Mouse (Mus musculus) MEL (cell line): ENCODE measurements around the gene Mt2. TPM values are rescaled to one million over a fixed set of nuclear protein-coding genes. Genes with fewer than 3 reads are reported as not detected.

Experiments used
- DNase-seq: peaks from one replicate; pipeline ENCODE4 v3.0.0; 2011; ENCODE audit warnings: low read depth, low spot score
- H3K27ac ChIP-seq: 2 replicates; pipeline ENCODE4 v1.5.1; 2012; ENCODE audit warnings: low read depth, mild to moderate bottlenecking, control low read depth, low read length, moderate library complexity; ENCODE audit not compliant: control insufficient read depth
- H3K27me3 ChIP-seq, 2 experiments: fragments of 150-350 bp in 1 of 2; sonication (generic) in 1 of 2; 2 replicates each; pipeline ENCODE4 v1.6.1; 2012; ENCODE audit warnings: low read length in 2 of 2, mild to moderate bottlenecking in 2 of 2, improper control_type of control experiment in 1 of 2, moderate library complexity in 1 of 2; ENCODE audit not compliant: insufficient read depth in 2 of 2, control insufficient read depth in 1 of 2
- H3K36me3 ChIP-seq, 2 experiments: 2 replicates each; pipeline ENCODE4 v1.6.1; 2012 to 2014; ENCODE audit warnings: low read length in 2 of 2, improper control_type of control experiment in 1 of 2, inconsistent platforms in 1 of 2, mild to moderate bottlenecking in 1 of 2; ENCODE audit not compliant: insufficient read depth in 2 of 2, control insufficient read depth in 1 of 2
- H3K4me1 ChIP-seq, 2 experiments: fragments of 150-350 bp in 1 of 2; sonication (generic) in 1 of 2; 2 replicates each; pipeline ENCODE4 v1.6.1; 2012; ENCODE audit warnings: low read length in 2 of 2, improper control_type of control experiment in 1 of 2, mild to moderate bottlenecking in 1 of 2; ENCODE audit not compliant: insufficient read depth in 2 of 2, control insufficient read depth in 1 of 2
- H3K4me3 ChIP-seq, 2 experiments: fragments of 150-350 bp in 1 of 2; sonication (generic) in 1 of 2; 2 replicates each; pipeline ENCODE4 v1.5.1; 2012; ENCODE audit warnings: low read depth in 2 of 2, low read length in 2 of 2, mild to moderate bottlenecking in 2 of 2, moderate library complexity in 2 of 2, control low read depth in 1 of 2, improper control_type of control experiment in 1 of 2; ENCODE audit not compliant: control insufficient read depth in 1 of 2, insufficient read depth in 1 of 2
- H3K79me2 ChIP-seq: 2 replicates; pipeline ENCODE4 v1.6.1; 2012; ENCODE audit warnings: mild to moderate bottlenecking, low read length, moderate library complexity; ENCODE audit not compliant: control insufficient read depth, poor library complexity, insufficient read depth
- H3K9ac ChIP-seq: 2 replicates; pipeline ENCODE4 v1.6.1; 2012; ENCODE audit warnings: low read depth, mild to moderate bottlenecking, control low read depth, low read length, moderate library complexity; ENCODE audit not compliant: control insufficient read depth, poor library complexity, severe bottlenecking
- H3K9me3 ChIP-seq: fragments of 150-350 bp; sonication (generic); replicated peaks from 2 replicates; pipeline ENCODE4 v1.6.1; 2012; ENCODE audit warnings: mild to moderate bottlenecking, low read length, improper control_type of control experiment, moderate library complexity; ENCODE audit not compliant: insufficient read depth
- CHD1 ChIP-seq: IDR thresholded peaks from 2 replicates; pipeline ENCODE4 v1.6.1; 2012; ENCODE audit warnings: low read depth, mild to moderate bottlenecking, inconsistent platforms, low read length, improper control_type of control experiment
- E2F4 ChIP-seq: IDR thresholded peaks from 2 replicates; pipeline ENCODE4 v1.6.1; 2011; ENCODE audit warnings: low read depth, low read length, improper control_type of control experiment, borderline replicate concordance
- ELF1 ChIP-seq: IDR thresholded peaks from 2 replicates; pipeline ENCODE4 v1.6.1; 2014; ENCODE audit warnings: low read depth, mild to moderate bottlenecking, inconsistent platforms, low read length, improper control_type of control experiment, moderate library complexity
- ETS1 ChIP-seq: IDR thresholded peaks from 2 replicates; pipeline ENCODE4 v1.6.1; 2012; ENCODE audit warnings: low read depth, mild to moderate bottlenecking, inconsistent platforms, low read length, improper control_type of control experiment, moderate library complexity
- HCFC1 ChIP-seq: IDR thresholded peaks from 2 replicates; pipeline ENCODE4 v1.6.1; 2012; ENCODE audit warnings: low read depth, mild to moderate bottlenecking, inconsistent platforms, low read length, improper control_type of control experiment, moderate library complexity
- JUND ChIP-seq: IDR thresholded peaks from 2 replicates; pipeline ENCODE4 v1.6.1; 2011; ENCODE audit warnings: low read depth, mild to moderate bottlenecking, improper control_type of control experiment, low read length
- MAFK ChIP-seq: IDR thresholded peaks from 2 replicates; pipeline ENCODE4 v1.6.1; 2011; ENCODE audit warnings: low read depth, mild to moderate bottlenecking, low read length, improper control_type of control experiment, borderline replicate concordance
- MAX ChIP-seq: IDR thresholded peaks from 2 replicates; pipeline ENCODE4 v1.6.1; 2011; ENCODE audit warnings: low read length, improper control_type of control experiment
- MYB ChIP-seq: IDR thresholded peaks from 2 replicates; pipeline ENCODE4 v1.6.1; 2011; ENCODE audit warnings: mild to moderate bottlenecking, low read depth, low read length, improper control_type of control experiment
- POLR2AphosphoS5 ChIP-seq: IDR thresholded peaks from 2 replicates; pipeline ENCODE4 v1.6.1; 2012; ENCODE audit warnings: low read depth, borderline replicate concordance, mild to moderate bottlenecking, inconsistent platforms, low read length, moderate library complexity, mixed read lengths
- RCOR1 ChIP-seq: IDR thresholded peaks from 2 replicates; pipeline ENCODE4 v1.6.1; 2012; ENCODE audit warnings: low read depth, mild to moderate bottlenecking, inconsistent platforms, low read length, improper control_type of control experiment
- TCF12 ChIP-seq: IDR thresholded peaks from 2 replicates; pipeline ENCODE4 v1.6.1; 2014; ENCODE audit warnings: low read depth, mild to moderate bottlenecking, inconsistent platforms, low read length, improper control_type of control experiment, moderate library complexity
- UBTF ChIP-seq: IDR thresholded peaks from 2 replicates; pipeline ENCODE4 v1.6.1; 2012; ENCODE audit warnings: low read depth, mild to moderate bottlenecking, inconsistent platforms, low read length, improper control_type of control experiment, moderate library complexity, borderline replicate concordance; ENCODE audit not compliant: insufficient read depth
- USF1 ChIP-seq: IDR thresholded peaks from 2 replicates; pipeline ENCODE4 v1.6.1; 2014; ENCODE audit warnings: low read depth, mild to moderate bottlenecking, inconsistent platforms, low read length, improper control_type of control experiment, moderate library complexity
- ZC3H11A ChIP-seq: IDR thresholded peaks from 2 replicates; pipeline ENCODE4 v1.6.1; 2012; ENCODE audit warnings: low read depth, mild to moderate bottlenecking, inconsistent platforms, low read length, improper control_type of control experiment
- ZNF384 ChIP-seq: IDR thresholded peaks from 2 replicates; pipeline ENCODE4 v1.6.1; 2012; ENCODE audit warnings: low read depth, mild to moderate bottlenecking, inconsistent platforms, low read length, improper control_type of control experiment
- polyA plus RNA-seq, 2 experiments: library from polyadenylated mRNA; stranded (reverse) in 1 of 2; unstranded in 1 of 2; fragments of >175 nt in 1 of 2; fragments of >200 nt in 1 of 2; gene quantifications; 2 replicates each; pipeline versions ENCODE4 v1.2.1 to v1.2.4; 2012; ENCODE audit warnings: low replicate concordance in 2 of 2, low read depth in 1 of 2; ENCODE audit not compliant: insufficient read length in 2 of 2, insufficient read depth in 1 of 2, missing spikeins in 1 of 2
- total RNA-seq: library from RNA; depleted of rRNA; stranded (reverse); fragments of 300-350 nt; gene quantifications from 2 replicates; pipeline ENCODE4 v1.2.3, GENCODE M21; 2012

Mt2 gene
- total and polyA plus RNA-seq, 3 experiments: 469 to 2,013 TPM; not detected in 1

DNA sequence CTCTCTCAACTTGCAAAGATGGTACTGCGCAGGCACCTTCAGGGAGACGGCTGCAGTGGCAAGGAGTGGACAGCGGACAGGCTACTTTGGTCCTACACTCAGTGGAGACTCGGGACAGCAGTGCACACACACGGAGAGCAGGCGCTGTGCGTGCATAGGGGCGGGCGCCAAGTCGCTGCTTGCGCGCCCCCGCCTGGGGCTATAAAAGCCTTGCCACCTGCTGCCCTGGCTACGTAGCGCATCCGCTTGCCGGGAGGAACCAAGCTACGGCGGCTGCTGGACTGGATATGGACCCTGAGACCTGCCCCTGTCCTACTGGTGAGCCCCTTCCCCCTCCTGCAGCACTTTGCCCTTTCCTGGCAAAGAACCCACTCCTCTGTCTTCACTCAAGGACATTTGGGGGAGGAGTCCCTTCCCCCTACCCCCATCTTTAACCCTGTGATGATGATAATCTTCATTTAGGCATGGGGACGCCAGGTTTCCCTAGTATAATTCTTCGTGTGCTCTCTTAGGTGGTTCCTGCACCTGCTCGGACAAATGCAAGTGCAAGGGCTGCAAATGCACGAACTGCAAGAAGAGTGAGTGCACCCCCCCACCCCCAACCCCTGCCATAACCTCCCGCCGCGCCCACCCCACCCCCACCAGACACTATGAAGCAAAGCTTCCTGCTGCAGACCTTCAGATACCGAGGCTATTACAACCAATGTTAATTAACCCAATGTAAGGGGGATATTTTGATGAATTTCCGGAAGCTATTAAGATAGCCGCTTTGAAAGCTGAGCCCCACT is 19.8 kb upstream of the Mt2 start, which contains the start of gene Mt3:
Gene Mt3 (plus strand): TSS at position 95 of the 788 bp plus-strand sequence.
- H3K9ac ChIP-seq: no peak within 1 kb of the TSS
- no peak for DNase-seq
- H3K4me3 ChIP-seq: no peak within 1 kb of the TSS
- TF ChIP-seq USF1 (no peak), RCOR1 (no peak), MYB (no peak), ETS1 (no peak), ZNF384 (no peak), MAFK (no peak), JUND (no peak)
- TF ChIP-seq, all 39 proteins: peak for 0
- Histone ChIP-seq H3K9me3 (no peaks in the 10 kb centered on the region), H3K27me3 (no peaks in the 10 kb centered on the region), H3K4me1 (peaks cover 6 to 18% of the 10 kb centered on the region in 2 experiments), H3K36me3 (peaks cover 0 to 13% of the 10 kb centered on the region in 2 experiments; a peak in 2 of 4 replicates), H3K79me2 (no peaks in the 10 kb centered on the region), H3K27ac (no peak within 1 kb of the TSS)

DNA sequence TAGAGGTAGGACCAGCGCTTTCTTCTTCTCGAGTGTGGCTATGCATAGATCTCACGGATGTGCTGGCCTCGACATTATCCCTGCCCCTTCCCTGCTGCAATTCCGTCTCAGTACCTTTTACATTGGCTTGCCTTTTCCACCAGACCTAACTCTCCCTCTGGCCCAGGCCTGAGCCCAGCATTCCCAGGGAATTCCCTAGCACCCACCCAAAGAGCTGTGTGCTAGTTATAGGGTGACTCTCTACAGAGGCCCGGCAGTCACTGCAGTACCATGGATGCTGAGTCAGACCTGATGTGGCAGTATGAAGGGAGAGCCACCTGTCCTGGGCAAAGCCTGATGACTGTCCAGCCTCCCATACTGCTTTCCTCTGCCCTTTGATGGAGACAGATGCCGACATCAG is 19.0 kb upstream of the Mt2 start:
- Histone ChIP-seq H3K4me1 (peaks cover 6 to 18% of the 10 kb centered on the region in 2 experiments), H3K9me3 (no peaks in the 10 kb centered on the region), H3K27me3 (no peaks in the 10 kb centered on the region), H3K27ac (no peak overlapping the region), H3K4me3 (no peak overlapping the region), H3K79me2 (no peaks in the 10 kb centered on the region), H3K9ac (no peak overlapping the region), H3K36me3 (peaks cover 0 to 13% of the 10 kb centered on the region in 2 experiments; a peak in 2 of 4 replicates)
- DNase-seq: no peak
- TF ChIP-seq POLR2AphosphoS5 (no peak), MAX (no peak), HCFC1 (no peak), E2F4 (no peak), TCF12 (no peak), CHD1 (no peak), ELF1 (no peak), UBTF (no peak), ZC3H11A (no peak), MYB (no peak), USF1 (no peak)
